Mouse (Mus musculus) embryo, embryonic 9.5 days (tissue): ENCODE results near the gene Gabbr2.

Source experiments
- DNase-seq: peaks from one replicate; pipeline ENCODE4 v3.0.0-alpha.2; 2017; ENCODE audit errors: extremely low spot score

Gabbr2 gene

DNA sequence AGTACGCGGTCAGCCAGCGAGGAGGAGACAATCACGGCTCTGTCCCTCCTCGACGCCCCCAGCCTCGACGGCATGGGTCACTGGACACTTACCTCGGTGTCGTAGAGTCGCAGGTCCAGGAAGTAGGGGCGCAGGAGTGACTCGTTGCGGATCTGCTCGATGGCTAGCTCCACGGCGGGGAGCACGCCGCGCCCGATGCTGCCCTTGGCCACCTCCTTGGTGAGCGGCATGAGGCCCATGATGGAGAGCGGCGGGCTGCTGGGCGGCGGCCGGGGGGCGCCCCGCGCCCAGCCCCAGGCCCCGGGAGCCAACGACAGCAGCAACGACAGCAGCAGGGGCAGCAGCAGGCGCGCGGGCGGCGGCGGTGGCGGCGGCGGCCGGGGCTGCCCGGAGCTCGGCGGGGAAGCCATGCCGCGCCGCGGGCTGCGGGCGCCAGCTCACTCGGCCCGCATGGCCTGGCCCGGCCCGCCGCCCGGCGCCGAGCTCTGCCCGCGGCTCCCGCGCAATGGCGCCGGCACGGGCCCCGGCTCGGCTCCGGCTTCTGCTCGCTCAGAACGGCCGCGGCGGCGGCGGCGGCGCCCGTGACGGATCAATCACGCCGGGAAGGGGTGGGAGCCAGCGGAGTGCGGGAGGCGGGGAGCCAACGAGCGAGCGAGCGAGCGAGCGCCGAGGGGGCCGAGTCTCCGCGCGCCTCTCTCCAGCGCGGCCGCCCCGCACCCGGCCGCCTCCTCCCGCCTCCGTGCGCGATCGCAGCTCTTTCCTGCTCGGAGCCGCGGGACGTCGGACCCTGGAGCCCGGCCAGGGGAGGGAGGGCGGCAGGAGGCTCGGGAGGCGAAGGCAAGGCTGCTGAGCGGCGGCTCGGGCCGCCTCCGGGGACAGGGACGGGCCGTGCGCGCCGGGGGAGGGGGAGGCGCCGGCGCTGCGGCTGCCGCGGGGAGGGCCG lies at the start of gene Gabbr2:
Gene Gabbr2 (minus strand): TSS at position 858 of the 943 bp plus-strand sequence.
- DNase-seq, result peak; percentile 34

GRCm38 (mm10) chr4:47039586-47039985 lies 47.9 kb upstream of the Gabbr2 start:
- DNase-seq, result no peak

- peak; percentile 75 for DNase-seq
Measured at GRCm38 (mm10) chr4:47037321-47037657, 45.6 kb upstream of the Gabbr2 start.

GRCm38 (mm10) chr4:47036486-47037320 lies 45.0 kb upstream of the Gabbr2 start:
- no peak for DNase-seq

GRCm38 (mm10) chr4:47035536-47035935 lies 43.9 kb upstream of the Gabbr2 start:
- no peak for DNase-seq

DNA sequence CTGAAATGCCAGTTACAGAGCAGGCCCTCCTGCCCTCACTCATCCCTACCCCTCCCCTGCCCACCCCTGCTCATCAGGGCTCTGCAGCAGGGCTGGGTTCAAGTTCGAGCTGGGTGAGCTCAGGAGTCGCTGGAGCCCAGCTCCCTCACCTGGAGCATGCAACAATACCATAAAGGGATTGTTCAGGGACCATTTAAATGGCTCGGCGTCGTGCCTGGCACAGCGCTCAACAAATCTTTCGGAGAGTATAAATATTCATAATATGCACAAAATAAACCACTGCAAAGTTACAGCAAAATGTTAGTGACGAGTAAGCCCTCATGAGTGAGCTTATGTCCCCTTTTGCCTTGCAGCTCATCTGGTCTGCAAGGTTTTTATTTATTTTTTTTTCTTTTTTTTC lies 40.5 kb upstream of the Gabbr2 start:
- DNase-seq, result no peak

GRCm38 (mm10) chr4:47028791-47029190 lies 37.1 kb upstream of the Gabbr2 start:
- no peak for DNase-seq

GRCm38 (mm10) chr4:47023949-47024348 lies 32.3 kb upstream of the Gabbr2 start:
- DNase-seq, result no peak

- DNase-seq, result no peak
Measured at GRCm38 (mm10) chr4:47022804-47023603, 31.3 kb upstream of the Gabbr2 start.

DNA sequence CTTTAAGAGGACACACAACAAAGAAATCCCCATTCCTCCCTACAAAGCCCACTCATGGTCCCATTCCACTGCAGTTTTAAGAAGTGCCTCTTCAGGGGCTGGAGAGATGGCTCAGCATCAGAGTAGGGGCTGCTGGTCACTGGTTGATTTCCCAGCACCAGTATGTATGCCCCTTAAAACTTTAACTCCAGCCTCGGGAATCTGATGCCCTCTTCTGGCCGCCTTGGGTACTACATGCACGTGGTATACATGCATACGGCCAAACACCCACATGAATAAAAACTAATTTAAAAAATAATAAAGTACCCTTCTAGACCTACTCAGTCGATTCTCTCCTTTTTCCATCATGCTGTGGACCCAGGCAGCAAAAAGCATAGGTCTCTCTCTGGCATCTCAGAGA lies 28.9 kb upstream of the Gabbr2 start:
- DNase-seq, result peak; percentile 68

- DNase-seq, result no peak
Measured at GRCm38 (mm10) chr4:47015156-47015555, 23.5 kb upstream of the Gabbr2 start.

- DNase-seq, result no peak
Measured at GRCm38 (mm10) chr4:47012476-47012875, 20.8 kb upstream of the Gabbr2 start.

- no peak for DNase-seq
Measured at GRCm38 (mm10) chr4:47010400-47011231, 18.9 kb upstream of the Gabbr2 start.

DNA sequence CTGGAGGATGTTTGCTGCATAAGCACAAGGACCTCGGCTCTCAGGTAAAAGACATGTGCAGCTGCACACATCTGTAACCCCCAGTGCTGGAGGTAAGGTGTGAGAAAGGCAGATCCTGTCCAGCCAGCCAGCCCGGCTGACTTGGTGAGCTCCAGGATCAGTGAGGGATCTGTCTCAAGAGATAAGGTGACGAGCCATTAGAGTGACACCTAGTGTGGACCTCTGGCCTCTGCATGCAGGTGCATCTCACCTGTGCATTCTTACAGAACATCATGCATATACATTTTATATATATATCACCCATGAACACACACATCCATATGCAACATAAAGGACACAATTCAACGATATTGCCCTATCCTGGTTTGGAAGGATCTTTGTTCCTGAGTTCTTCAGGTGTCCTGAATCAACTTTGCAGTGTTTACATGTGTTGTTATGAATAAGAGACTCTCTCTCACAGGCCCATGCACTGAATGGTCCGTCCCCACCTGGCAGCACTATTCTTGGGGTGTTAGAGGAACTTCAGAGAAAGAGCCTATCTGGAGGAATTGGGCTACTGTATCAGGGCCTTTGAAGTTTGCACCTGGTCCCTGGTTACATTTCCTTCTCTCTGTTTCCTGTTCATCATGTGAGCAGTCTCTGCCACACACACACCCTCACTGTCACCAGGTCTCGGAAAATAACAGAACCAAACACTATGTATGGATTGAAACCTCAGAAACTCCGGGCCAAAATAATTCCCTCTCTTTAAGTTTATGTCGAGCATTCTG lies 9.1 kb upstream of the Gabbr2 start:
- DNase-seq, result no peak

- DNase-seq, result no peak
Measured at GRCm38 (mm10) chr4:46997969-46998368, 6.3 kb upstream of the Gabbr2 start.

- DNase-seq, result peak; percentile 70
Measured at GRCm38 (mm10) chr4:46992827-46993473, 1.3 kb upstream of the Gabbr2 start.

DNA sequence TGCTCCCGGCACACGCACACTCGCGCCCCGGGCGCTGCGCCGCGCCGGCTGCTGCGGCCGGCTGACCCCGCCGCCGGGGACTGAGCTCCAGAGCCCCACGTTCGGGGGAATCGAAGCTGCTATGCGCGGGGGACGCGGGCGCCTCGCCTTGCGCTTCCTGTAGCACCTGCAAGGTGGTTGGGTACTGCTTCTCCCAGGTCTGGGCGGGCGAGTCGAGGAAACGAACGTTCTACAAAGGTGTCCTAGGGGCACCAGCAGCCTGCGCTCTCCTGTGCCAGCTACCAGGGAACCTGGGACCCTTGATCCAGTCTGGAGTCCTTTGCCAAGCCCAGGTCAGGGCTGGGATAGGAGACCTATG lies 265 bp upstream of the Gabbr2 start:
- no peak for DNase-seq

- DNase-seq, result peak; percentile 44
Measured at GRCm38 (mm10) chr4:46990281-46991015, 1.2 kb downstream of the Gabbr2 start.

DNA sequence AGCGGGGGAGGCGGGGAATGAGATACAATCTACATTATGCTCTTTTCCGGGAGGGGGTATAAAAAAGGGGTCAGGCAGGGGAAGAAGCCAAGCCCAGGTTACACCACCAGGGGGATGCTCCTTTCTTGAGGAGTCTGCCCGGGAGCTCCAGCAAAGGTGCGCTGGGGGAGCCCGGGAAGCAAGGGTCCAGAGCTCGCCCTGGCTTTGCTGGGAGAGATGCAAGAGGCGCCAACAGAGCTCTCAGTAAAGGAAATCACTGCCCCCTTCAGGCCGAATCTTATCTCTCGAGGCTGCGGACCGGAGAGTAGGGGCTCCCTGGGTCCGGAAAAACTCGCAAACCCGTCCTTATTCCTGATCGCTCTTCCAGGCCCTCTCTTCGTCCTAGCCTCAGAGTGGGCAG lies 1.8 kb downstream of the Gabbr2 start:
- peak; percentile 63 for DNase-seq
